Comparison of ENCODE assay signal across 21 mouse cellular contexts in genomic region chr13:51390398-51390797, GRCm38 (mm10). TPM values are rescaled to one million over a fixed set of nuclear protein-coding genes. Genes with fewer than 3 reads are reported as not detected.
DNase-seq lines count a peak whose midpoint lies in the region; ATAC-seq and TF ChIP-seq lines count a peak whose summit lies in the region.
"Had no signal": no experiment of that assay in that cellular context is flagged by ENCODE, and none has a peak within 500 bp of the region (broad histone marks: within the 10 kb centered on the region; RNA-seq: fewer than 3 reads in every experiment).

No protein-coding gene starts in this region.

- ATAC-seq in kidney, embryonic 15.5 days (replicated peaks; ENCODE audit: low FRiP score): 0 out of 2 replicates have a peak, but pooled peaks have one; percentile 46
- no peak for ATAC-seq in midbrain, postnatal 0 days (ENCODE audit: low FRiP score)
- no peak for ATAC-seq in limb, embryonic 15.5 days (ENCODE audit: insufficient number of reproducible peaks, low FRiP score, low TSS enrichment, low read depth)
- ATAC-seq: forebrain, embryonic 14.5 days; intestine, postnatal 0 days had no signal

- H3K9me3 ChIP-seq in kidney, embryonic 15.5 days (replicated peaks): no peaks in the 10 kb centered on the region
- H3K9me3 ChIP-seq in midbrain, embryonic 10.5 days (replicated peaks): peaks cover 8% of the 10 kb centered on the region
- no peaks in the 10 kb centered on the region for H3K9me3 ChIP-seq in midbrain, postnatal 0 days (ENCODE audit: low read length)
- H3K9me3 ChIP-seq in limb, embryonic 15.5 days: no peaks in the 10 kb centered on the region
- H3K9me3 ChIP-seq: liver, embryonic 15.5 days; stomach, embryonic 15.5 days had no signal

- no peak overlapping the region for H3K9ac ChIP-seq in kidney, embryonic 15.5 days
- H3K9ac ChIP-seq in midbrain, postnatal 0 days (replicated peaks; ENCODE audit: low read length, poor library complexity, severe bottlenecking): no peak overlapping the region
- no peak overlapping the region for H3K9ac ChIP-seq in limb, embryonic 15.5 days
- H3K9ac ChIP-seq: hindbrain, embryonic 12.5 days; liver, embryonic 15.5 days; midbrain, embryonic 12.5 days; stomach, embryonic 15.5 days had no signal

- H3K4me2 ChIP-seq in kidney, embryonic 15.5 days: no peak overlapping the region
- no peak overlapping the region for H3K4me2 ChIP-seq in midbrain, postnatal 0 days (ENCODE audit: low read depth, low read length, poor library complexity, severe bottlenecking)
- no peak overlapping the region for H3K4me2 ChIP-seq in limb, embryonic 15.5 days
- H3K4me2 ChIP-seq: hindbrain, embryonic 12.5 days; liver, embryonic 15.5 days; midbrain, embryonic 12.5 days; stomach, embryonic 15.5 days had no signal

- H3K36me3 ChIP-seq in kidney, embryonic 15.5 days: no peaks in the 10 kb centered on the region
- H3K36me3 ChIP-seq in midbrain, embryonic 10.5 days: no peaks in the 10 kb centered on the region
- H3K36me3 ChIP-seq in midbrain, postnatal 0 days (ENCODE audit: insufficient read depth, low read length): no peaks in the 10 kb centered on the region
- no peaks in the 10 kb centered on the region for H3K36me3 ChIP-seq in limb, embryonic 15.5 days
- H3K36me3 ChIP-seq: liver, embryonic 15.5 days; midbrain, embryonic 12.5 days; stomach, embryonic 15.5 days had no signal

- TF ChIP-seq CTCF in midbrain, postnatal 0 days (IDR thresholded peaks at IDR 0.05): no peak

- peak overlapping the region; percentile 54 for H3K27ac ChIP-seq in kidney, embryonic 15.5 days
- 0 out of 2 replicates have a peak overlapping the region, but pooled peaks have one; percentile 38 for H3K27ac ChIP-seq in midbrain, embryonic 10.5 days (replicated peaks)
- H3K27ac ChIP-seq in midbrain, postnatal 0 days (ENCODE audit: low read depth, low read length): no peak overlapping the region
- H3K27ac ChIP-seq in limb, embryonic 15.5 days: peak overlapping the region; percentile 35; the same call in 1 of the 2 replicates
- H3K27ac ChIP-seq: hindbrain, embryonic 12.5 days; liver, embryonic 15.5 days; midbrain, embryonic 12.5 days; stomach, embryonic 15.5 days had no signal

- no peak overlapping the region for H3K4me3 ChIP-seq in kidney, embryonic 15.5 days (replicated peaks)
- no peak overlapping the region for H3K4me3 ChIP-seq in midbrain, embryonic 10.5 days
- H3K4me3 ChIP-seq in midbrain, postnatal 0 days (ENCODE audit: low read depth, low read length): no peak overlapping the region
- H3K4me3 ChIP-seq in limb, embryonic 15.5 days: no peak overlapping the region
- H3K4me3 ChIP-seq: hindbrain, embryonic 12.5 days; liver, embryonic 15.5 days; midbrain, embryonic 12.5 days; stomach, embryonic 15.5 days had no signal

- H3K27me3 ChIP-seq in kidney, embryonic 15.5 days: no peaks in the 10 kb centered on the region
- no peaks in the 10 kb centered on the region for H3K27me3 ChIP-seq in midbrain, embryonic 10.5 days (ENCODE audit: low read depth, poor library complexity, severe bottlenecking)
- H3K27me3 ChIP-seq in midbrain, postnatal 0 days (ENCODE audit: insufficient read depth, low read length): no peaks in the 10 kb centered on the region
- no peaks in the 10 kb centered on the region for H3K27me3 ChIP-seq in limb, embryonic 15.5 days
- H3K27me3 ChIP-seq: hindbrain, embryonic 12.5 days; liver, embryonic 15.5 days; midbrain, embryonic 12.5 days; stomach, embryonic 15.5 days had no signal

- peaks cover 13% of the 10 kb centered on the region for H3K4me1 ChIP-seq in kidney, embryonic 15.5 days
- peaks cover 21% of the 10 kb centered on the region for H3K4me1 ChIP-seq in midbrain, embryonic 10.5 days
- no peaks in the 10 kb centered on the region for H3K4me1 ChIP-seq in midbrain, postnatal 0 days (ENCODE audit: insufficient read depth, low read length)
- H3K4me1 ChIP-seq in limb, embryonic 15.5 days: peaks cover 13% of the 10 kb centered on the region
- H3K4me1 ChIP-seq: liver, embryonic 15.5 days; stomach, embryonic 15.5 days had no signal

- peak; percentile 35 for DNase-seq in embryo, embryonic 10.5 days (ENCODE audit: low spot score)
- no peak for DNase-seq in embryo, embryonic 9.5 days (ENCODE audit: extremely low spot score)
- DNase-seq in kidney, postnatal 36 days: no peak
- no peak for DNase-seq in midbrain, embryonic 10.5 days (ENCODE audit: low spot score)
- DNase-seq in midbrain, postnatal 0 days (ENCODE audit: low spot score): no peak
- no peak for DNase-seq in layer of hippocampus, postnatal 10 days (ENCODE audit: low spot score in 2 of 2)
- DNase-seq: adrenal gland, postnatal 25 days; cerebellum, adult 9-10 months; gastrocnemius, postnatal 25 days; heart, adult 18-20 months; liver; thymus, postnatal 36 days had no signal

- 27% methylated on average over 4 of the region's 4 CpGs for WGBS in kidney, embryonic 15.5 days
- 78% methylated on average over 4 of the region's 4 CpGs for WGBS in midbrain, embryonic 10.5 days
- WGBS in midbrain, postnatal 0 days: 75% methylated on average over 4 of the region's 4 CpGs
- WGBS in limb, embryonic 15.5 days: 30% methylated on average over 4 of the region's 4 CpGs

RNA-seq across cellular contexts. Expression of gene S1pr3, which starts 18.0 kb away (rescaled TPM):
- polyA plus RNA-seq in kidney, embryonic 15.5 days (2015; fragmentation: Nextera tagmentation; extraction: Ambion mirVana): 50.1 and 53.7 TPM in 2 replicates
- 47.5 and 53.4 TPM in 2 replicates for polyA plus RNA-seq in midbrain, embryonic 10.5 days (2016; fragmentation: Nextera tagmentation; extraction: Ambion mirVana)
- 9.5 and 9.6 TPM in 2 replicates for total RNA-seq in midbrain, postnatal 0 days (2014; rRNA removed)
- polyA plus RNA-seq in midbrain, postnatal 0 days (2015; fragmentation: Nextera tagmentation; extraction: Ambion mirVana): 7.0 and 7.3 TPM in 2 replicates
- 101 and 109 TPM in 2 replicates for polyA plus RNA-seq in limb, embryonic 15.5 days (2015; fragmentation: Nextera tagmentation; extraction: Ambion mirVana)
- total RNA-seq in layer of hippocampus, postnatal 10 days (2021): 1 to 10 TPM; 8.1 to 8.3 TPM
- total RNA-seq: monocyte, adult 5-6 weeks had no signal
